Mouse (Mus musculus): ENCODE data around the gene Cenpa. TPM values are rescaled to one million over a fixed set of nuclear protein-coding genes. Genes with fewer than 3 reads are reported as not detected.
"Not testable (repeated sequence)": the region's sequence is repeated elsewhere in the genome, so short reads cannot be mapped to it uniquely, and the experiment has no call there.

Cenpa gene
- polyA plus RNA-seq, 1 experiment from 2014 or later, result 265 TPM

DNA sequence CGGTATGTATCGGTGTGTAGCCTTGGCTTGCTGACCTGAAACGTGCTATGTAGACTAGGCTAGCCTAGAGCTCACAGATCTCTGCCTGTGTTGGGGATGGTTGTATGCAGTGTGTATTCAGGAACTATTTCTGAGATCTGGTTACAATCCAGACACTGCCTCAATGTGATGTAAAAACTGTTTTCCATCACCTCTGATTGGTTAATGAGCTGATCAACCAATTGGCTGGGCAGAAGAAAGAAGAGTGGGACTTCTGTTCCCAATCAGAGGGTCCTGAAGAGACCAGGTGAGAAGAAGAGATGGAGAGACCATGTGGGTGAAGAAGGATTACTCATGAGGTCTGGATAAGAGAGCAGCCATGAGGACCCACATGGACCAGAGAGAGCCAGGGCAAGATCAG, 1.1 kb downstream of the Cenpa start:
- Histone ChIP-seq H3K4me1 (peaks cover 38% of the 10 kb centered on the region), H3K4me2 (peak overlapping the region; percentile 78), H3K4me3 (peak overlapping the region; percentile 75), H3K36me3 (peaks cover 46% of the 10 kb centered on the region), H3K27me3 (replicated peaks) (no peaks in the 10 kb centered on the region), H3K27ac (peak overlapping the region; percentile 84), H3K9ac (peak overlapping the region; percentile 89), H3K9me3 (replicated peaks) (no peaks in the 10 kb centered on the region)
- WGBS (ENCODE audit: insufficient replicate concordance), result 3% methylated on average over 3 of the region's 3 CpGs
- ATAC-seq, result no peak

DNA sequence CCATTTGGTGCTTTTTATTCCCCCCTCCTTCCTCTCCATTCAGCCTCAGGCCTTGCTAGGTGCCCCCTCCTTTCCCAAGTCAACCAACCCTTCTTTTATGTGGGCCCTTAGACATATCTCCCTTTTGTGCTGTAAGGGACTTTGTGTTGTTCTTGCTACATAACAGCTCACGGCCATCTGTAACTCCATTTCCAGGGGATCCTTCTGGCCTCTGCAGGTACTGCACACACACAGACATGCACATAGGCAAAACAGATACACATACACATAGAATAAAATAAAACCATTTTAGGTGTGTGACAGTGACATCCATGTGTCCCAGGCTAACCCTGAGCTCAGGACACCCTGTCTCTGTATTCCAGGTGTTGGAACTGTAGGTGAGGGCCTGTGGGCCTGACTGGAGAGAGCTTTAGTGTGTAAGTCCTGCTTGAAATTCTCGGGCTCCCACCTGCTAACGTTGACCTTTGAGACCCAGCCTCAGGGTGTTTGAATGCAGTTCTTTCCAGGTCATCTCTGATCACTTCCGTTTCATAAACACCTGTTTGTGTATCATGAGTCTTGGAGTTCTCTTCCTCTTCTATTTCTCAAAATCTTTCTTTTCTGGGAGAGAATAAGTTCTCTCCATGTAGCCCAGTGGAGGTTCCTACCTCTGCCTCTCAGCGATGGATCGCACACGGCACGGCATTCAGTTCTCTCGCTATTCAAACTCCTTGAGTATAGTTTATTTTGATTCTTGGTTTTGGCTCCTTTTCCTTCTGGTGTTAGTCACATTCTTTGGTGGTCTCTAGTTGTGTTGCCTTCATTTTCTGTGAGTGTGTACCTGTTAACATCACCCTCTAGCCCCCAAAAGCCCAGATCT, 2.3 kb downstream of the Cenpa start:
- peaks cover 38% of the 10 kb centered on the region for H3K4me1 ChIP-seq
- H3K4me3 ChIP-seq, result peak overlapping the region; percentile 75
- peak overlapping the region; percentile 89 for H3K9ac ChIP-seq
- peak overlapping the region; percentile 84; the same call in 1 of the 2 replicates for H3K27ac ChIP-seq
- no peaks in the 10 kb centered on the region for H3K27me3 ChIP-seq (replicated peaks)
- peaks cover 58% of the 10 kb centered on the region for H3K36me3 ChIP-seq
- no peaks in the 10 kb centered on the region for H3K9me3 ChIP-seq (replicated peaks)
- no peak for ATAC-seq
- 89% methylated on average over 9 of the region's 9 CpGs for WGBS (ENCODE audit: insufficient replicate concordance)
- H3K4me2 ChIP-seq, result peak overlapping the region; percentile 78

DNA sequence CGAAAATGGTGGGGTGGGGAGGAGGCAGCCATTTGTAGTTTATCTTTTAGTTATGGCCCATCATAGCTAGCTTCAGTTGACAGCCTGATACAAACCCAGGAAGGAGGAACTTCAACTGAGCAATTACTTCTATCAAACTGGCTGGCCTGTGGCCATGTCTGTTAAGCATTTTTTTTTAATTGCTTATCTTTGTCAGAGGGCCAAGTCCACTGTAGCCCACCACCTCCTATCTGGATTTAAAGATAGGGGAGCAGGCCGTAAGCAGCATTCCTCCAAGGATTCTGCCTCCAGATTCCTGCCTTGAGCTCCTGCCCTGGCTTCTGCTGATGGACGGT, 2.9 kb downstream of the Cenpa start:
- ATAC-seq, result no peak
- no peaks in the 10 kb centered on the region for H3K27me3 ChIP-seq (replicated peaks)
- H3K4me3 ChIP-seq, result peak overlapping the region; percentile 75
- WGBS (ENCODE audit: insufficient replicate concordance), result 57% methylated on average over 3 of the region's 3 CpGs
- peak overlapping the region; percentile 89 for H3K9ac ChIP-seq
- H3K4me2 ChIP-seq, result peak overlapping the region; percentile 78
- peaks cover 64% of the 10 kb centered on the region for H3K36me3 ChIP-seq
- peak overlapping the region; percentile 33; the same call in 1 of the 2 replicates for H3K27ac ChIP-seq
- H3K4me1 ChIP-seq, result peaks cover 38% of the 10 kb centered on the region
- H3K9me3 ChIP-seq (replicated peaks), result no peaks in the 10 kb centered on the region

DNA sequence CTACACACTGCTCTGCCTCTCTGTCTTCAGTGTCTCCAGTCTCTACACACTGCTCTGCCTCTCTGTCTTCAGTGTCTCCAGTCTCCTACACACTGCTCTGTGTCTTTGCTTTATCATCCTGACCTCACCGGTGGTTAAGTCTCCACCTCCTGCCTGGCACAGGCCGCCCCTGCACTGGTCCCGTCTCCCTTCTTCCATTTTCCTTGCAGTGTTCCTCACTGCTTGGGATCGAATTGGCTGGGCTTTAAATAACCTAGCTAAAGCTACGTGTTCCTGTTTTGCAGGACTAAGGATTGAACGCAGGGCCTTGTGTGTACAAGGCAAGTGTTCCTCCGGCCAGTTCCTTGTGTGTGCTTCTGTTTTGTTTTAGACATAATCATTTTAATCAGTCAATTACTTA, 3.5 kb downstream of the Cenpa start:
- Histone ChIP-seq H3K36me3 (peaks cover 70% of the 10 kb centered on the region), H3K4me1 (peaks cover 37% of the 10 kb centered on the region), H3K9me3 (replicated peaks) (no peaks in the 10 kb centered on the region), H3K27me3 (replicated peaks) (no peaks in the 10 kb centered on the region), H3K4me2 (peak overlapping the region; percentile 78; the same call in 1 of the 2 replicates), H3K27ac (no peak overlapping the region), H3K4me3 (no peak overlapping the region), H3K9ac (no peak overlapping the region)
- ATAC-seq, result no peak
- 81% methylated on average over 7 of the region's 7 CpGs for WGBS (ENCODE audit: insufficient replicate concordance)

DNA sequence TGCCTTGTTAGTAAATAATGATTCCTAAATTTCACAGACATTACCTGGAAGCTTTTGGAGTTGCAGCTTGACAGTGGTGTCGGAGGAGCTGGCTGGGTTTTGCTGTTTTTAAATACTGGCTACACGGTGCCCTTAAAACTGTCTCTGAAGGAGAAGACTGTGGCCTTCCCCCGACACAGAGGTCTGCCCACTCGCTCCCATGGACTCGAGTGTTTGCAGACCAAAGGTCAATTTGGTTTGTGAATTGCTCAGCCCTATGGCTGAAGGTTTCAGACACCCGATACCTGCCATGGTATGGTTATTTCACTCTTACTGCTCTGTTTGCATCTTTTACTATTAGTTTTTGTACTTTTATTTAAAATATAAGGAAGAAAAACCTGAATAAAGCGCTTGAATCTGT, 7.4 kb downstream of the Cenpa start:
- no peak for ATAC-seq
- Histone ChIP-seq H3K4me2 (no peak overlapping the region), H3K9me3 (replicated peaks) (no peaks in the 10 kb centered on the region), H3K4me3 (no peak overlapping the region), H3K27ac (no peak overlapping the region), H3K36me3 (peaks cover 93% of the 10 kb centered on the region), H3K9ac (no peak overlapping the region), H3K27me3 (replicated peaks) (no peaks in the 10 kb centered on the region), H3K4me1 (peaks cover 13% of the 10 kb centered on the region)
- 82% methylated on average over 7 of the region's 7 CpGs for WGBS (ENCODE audit: insufficient replicate concordance)

DNA sequence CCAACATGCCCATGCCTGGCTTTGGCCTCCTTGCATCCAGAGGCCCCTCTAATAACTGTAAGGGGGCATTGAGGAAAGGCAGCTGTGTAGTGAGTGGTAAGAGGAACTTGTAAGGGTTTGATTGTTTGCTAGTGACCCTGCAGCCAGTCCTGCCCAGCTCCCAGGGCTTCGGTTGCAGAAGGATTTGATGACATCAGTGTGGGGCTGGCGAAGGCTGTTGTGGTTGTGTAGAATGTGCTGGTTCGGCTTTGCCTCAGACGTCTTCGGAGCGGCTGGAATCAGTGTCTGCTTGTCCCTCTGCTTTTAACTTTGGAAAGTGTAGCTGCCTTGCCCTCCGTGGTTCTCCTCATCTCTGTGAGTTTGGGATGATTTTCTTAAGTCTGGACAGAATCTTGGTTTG, 10.2 kb downstream of the Cenpa start:
- H3K9ac ChIP-seq, result no peak overlapping the region
- WGBS (ENCODE audit: insufficient replicate concordance), result 85% methylated on average over 7 of the region's 7 CpGs

DNA sequence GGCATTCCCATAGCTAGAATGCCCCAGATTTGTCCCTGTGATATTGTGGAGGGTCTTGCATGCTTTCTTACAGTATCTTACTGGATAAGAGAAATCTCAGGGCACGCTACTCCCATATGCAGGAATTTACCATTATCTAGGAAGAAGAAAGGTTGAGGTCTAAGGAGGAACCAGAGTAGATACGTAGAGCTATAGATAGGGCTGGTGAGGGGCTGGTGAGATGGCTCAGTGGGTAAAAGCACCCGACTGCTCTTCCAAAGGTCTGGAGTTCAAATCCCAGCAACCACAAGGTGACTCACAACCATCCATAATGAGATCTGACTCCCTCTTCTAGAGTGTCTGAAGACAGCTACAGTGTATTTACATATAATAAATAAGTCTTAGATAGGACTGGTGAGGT, 11.5 kb downstream of the Cenpa start:
- H3K4me2 ChIP-seq; H3K4me3 ChIP-seq; H3K9ac ChIP-seq; H3K27ac ChIP-seq; H3K9me3 ChIP-seq (replicated peaks); H3K4me1 ChIP-seq; ATAC-seq; H3K27me3 ChIP-seq (replicated peaks): not testable (repeated sequence)
- whole genome bisulfite sequencing (ENCODE audit: insufficient replicate concordance), result 89% methylated on average over 3 of the region's 3 CpGs
- H3K36me3 ChIP-seq, result peaks cover 52% of the 10 kb centered on the region

More for the DNA sequence above, 10.2 kb downstream of the Cenpa start:
- no peak overlapping the region for H3K4me3 ChIP-seq
- H3K36me3 ChIP-seq, result peaks cover 65% of the 10 kb centered on the region
- H3K4me2 ChIP-seq, result no peak overlapping the region
- no peaks in the 10 kb centered on the region for H3K9me3 ChIP-seq (replicated peaks)
- no peaks in the 10 kb centered on the region for H3K4me1 ChIP-seq
- H3K27ac ChIP-seq, result no peak overlapping the region
- no peaks in the 10 kb centered on the region for H3K27me3 ChIP-seq (replicated peaks)
- no peak for ATAC-seq

DNA sequence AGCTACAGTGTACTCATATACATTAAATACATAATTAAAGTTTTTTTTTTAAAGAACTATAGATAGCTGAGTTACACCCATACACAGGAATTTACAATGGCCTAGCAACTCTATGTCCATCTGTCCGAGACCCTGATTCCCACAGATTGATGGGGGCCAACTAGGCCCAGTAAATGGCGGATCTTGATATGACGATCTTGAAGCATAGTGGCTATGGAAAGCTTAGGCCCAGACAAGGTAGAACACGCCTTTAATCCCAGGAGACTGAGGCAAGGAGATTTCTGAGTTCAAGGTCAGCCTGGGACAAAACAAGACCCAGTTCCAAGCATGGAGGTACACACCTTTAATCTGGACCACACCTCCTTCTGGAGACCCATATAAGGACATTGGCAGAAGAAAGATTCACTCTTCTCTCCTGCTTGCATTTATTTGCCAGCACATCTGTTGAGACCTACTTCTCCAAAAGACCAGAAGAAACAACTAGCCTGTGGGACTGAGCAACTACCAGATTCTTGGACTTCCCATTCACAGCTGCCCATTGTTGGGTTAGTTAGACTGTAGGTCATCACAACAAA, 12.2 kb downstream of the Cenpa start:
- Histone ChIP-seq H3K4me2 (no peak overlapping the region), H3K9me3 (replicated peaks) (no peaks in the 10 kb centered on the region), H3K27ac (no peak overlapping the region), H3K4me1 (no peaks in the 10 kb centered on the region), H3K36me3 (peaks cover 45% of the 10 kb centered on the region), H3K9ac (no peak overlapping the region), H3K27me3 (replicated peaks) (no peaks in the 10 kb centered on the region), H3K4me3 (no peak overlapping the region)
- ATAC-seq, result no peak
- 80% methylated on average over 4 of the region's 4 CpGs for WGBS (ENCODE audit: insufficient replicate concordance)

DNA sequence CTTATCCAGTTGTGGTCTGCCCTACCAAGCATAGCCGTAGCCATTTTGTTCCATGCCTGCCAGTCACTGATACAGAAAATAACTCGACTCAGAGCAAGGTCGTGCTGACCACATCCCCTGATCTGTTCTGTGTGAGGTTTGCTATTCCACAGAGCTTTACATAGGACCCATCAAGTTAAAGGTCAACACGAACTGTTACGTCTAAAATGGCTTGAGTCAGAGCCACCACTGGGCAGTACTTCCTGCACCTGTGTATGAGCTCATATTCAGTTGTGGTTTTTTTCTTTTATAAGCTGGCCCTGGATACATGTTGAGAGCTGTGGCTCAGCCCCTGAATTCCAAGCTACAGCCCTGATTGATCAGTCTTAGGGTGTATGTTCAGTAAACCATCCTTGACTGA, 13.0 kb downstream of the Cenpa start:
- H3K9me3 ChIP-seq (replicated peaks), result no peaks in the 10 kb centered on the region
- 42% methylated on average over 5 of the region's 5 CpGs for WGBS (ENCODE audit: insufficient replicate concordance)
- no peak for ATAC-seq

DNA sequence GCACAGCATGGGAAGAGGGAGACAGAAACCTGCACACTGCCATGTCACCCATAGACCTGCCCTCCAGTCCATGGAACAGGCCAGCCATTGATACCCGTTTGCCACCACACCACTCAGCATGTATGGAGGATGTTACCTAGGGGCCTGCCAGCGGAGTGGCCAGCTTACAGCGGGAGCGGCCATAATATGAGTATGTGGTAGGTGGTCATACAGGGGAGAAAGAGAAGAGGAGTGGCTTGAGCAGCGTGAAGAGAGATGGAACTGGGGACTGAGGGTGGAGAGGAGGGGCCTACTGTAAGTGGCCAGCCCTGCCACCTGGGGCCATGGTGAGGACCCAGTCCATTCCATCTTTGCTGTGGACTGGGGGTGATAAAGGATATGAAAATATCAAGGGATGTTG, 15.4 kb downstream of the Cenpa start:
- H3K9me3 ChIP-seq (replicated peaks), result no peaks in the 10 kb centered on the region
- H3K4me1 ChIP-seq, result no peaks in the 10 kb centered on the region
- ATAC-seq, result no peak
- H3K27ac ChIP-seq, result no peak overlapping the region
- no peaks in the 10 kb centered on the region for H3K27me3 ChIP-seq (replicated peaks)
- no peak overlapping the region for H3K4me2 ChIP-seq
- no peak overlapping the region for H3K9ac ChIP-seq
- peaks cover 14% of the 10 kb centered on the region for H3K36me3 ChIP-seq
- WGBS (ENCODE audit: insufficient replicate concordance), result 72% methylated on average over 5 of the region's 5 CpGs
- H3K4me3 ChIP-seq, result no peak overlapping the region

More for the DNA sequence above, 13.0 kb downstream of the Cenpa start:
- Histone ChIP-seq H3K9ac (no peak overlapping the region), H3K27ac (no peak overlapping the region), H3K4me1 (no peaks in the 10 kb centered on the region), H3K4me2 (no peak overlapping the region), H3K4me3 (no peak overlapping the region), H3K27me3 (replicated peaks) (no peaks in the 10 kb centered on the region), H3K36me3 (peaks cover 37% of the 10 kb centered on the region)

DNA sequence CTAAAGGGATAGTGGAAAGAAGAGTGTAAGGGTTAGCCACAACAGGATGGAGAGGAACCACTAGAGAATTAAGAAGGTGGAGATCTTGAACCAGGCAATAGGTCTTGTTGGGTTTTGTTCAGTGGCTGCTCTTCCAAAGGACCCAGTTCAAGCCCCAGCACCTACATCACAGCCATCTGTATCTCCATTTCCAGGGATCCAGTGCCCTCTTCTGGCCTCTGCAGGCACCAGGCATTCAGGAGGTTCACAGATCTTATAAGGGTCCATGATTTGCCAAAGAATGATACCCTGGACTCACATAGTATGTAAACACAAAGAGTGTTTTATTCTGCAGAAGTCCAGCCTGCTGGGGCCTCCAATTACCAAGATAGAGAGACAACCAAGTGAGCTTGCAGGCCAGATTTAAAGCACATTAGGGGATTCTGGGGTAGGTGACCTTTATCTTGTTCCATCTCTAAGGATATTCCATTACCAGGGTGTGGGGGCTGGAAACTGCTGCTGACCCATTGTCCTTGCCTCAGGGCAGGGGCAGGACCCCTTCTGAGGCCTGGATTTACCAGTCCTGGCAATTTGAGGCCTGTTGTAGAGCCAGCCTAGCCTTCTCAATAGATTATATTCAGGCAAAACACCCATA, 16.5 kb downstream of the Cenpa start:
- ATAC-seq, result no peak
- Histone ChIP-seq H3K36me3 (peaks cover 4% of the 10 kb centered on the region; the same call in 1 of the 2 replicates), H3K9ac (no peak overlapping the region), H3K4me3 (no peak overlapping the region), H3K27ac (no peak overlapping the region), H3K9me3 (replicated peaks) (no peaks in the 10 kb centered on the region), H3K4me2 (no peak overlapping the region), H3K4me1 (no peaks in the 10 kb centered on the region), H3K27me3 (replicated peaks) (no peaks in the 10 kb centered on the region)

DNA sequence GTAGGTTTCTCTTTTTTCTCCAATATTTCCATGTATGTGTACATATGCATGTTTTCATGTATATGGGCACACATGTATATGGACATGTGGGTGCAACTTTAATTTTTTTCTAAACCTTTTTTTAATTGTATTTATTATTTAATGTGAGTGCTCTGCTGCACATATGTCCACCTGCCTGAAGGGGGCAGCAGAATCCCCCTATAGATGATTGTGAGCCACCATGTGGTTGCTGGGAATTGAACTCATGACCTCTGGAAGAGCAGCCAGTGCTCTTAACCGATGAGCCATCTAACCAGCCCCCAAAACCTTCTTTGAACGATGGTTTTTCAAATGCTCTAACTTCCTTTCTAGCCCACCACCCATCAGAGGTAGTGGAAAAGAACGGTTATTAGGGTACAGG, 17.4 kb downstream of the Cenpa start:
- Histone ChIP-seq H3K9me3 (replicated peaks) (no peaks in the 10 kb centered on the region), H3K4me2 (no peak overlapping the region), H3K27me3 (replicated peaks) (no peaks in the 10 kb centered on the region), H3K36me3 (0 out of 2 replicates have a peak, but pooled peaks cover under 1% of the 10 kb centered on the region), H3K4me1 (no peaks in the 10 kb centered on the region), H3K9ac (no peak overlapping the region), H3K4me3 (no peak overlapping the region), H3K27ac (no peak overlapping the region)
- 62% methylated on average over 3 of the region's 3 CpGs for WGBS (ENCODE audit: insufficient replicate concordance)
- ATAC-seq, result no peak
